Mouse (Mus musculus): Measurements from ENCODE around the gene Khdrbs1.
"Not testable (repeated sequence)": the region's sequence is repeated elsewhere in the genome, so short reads cannot be mapped to it uniquely, and the experiment has no call there.

Khdrbs1 gene

GRCm38 (mm10) chr4:129743494-129743893, 1.4 kb upstream of the Khdrbs1 start:
- peak; percentile 16 for DNase-seq (ENCODE audit: low spot score)

GRCm38 (mm10) chr4:129743010-129743390, 897 bp upstream of the Khdrbs1 start:
- peak; percentile 59 for DNase-seq (ENCODE audit: low spot score)

DNA sequence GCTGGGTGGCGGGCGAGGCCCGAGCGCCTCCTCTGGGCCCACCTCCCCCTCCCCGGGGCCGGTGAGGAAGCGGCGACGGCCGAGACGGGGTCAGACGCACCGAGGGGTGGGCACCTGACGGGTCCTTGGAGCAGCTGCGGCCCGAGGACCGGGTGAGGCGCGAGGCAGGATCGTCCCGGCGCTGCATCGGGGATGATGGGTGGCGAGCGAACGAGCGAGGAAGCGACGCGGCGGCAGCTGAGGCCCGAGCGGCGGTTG, 200 bp downstream of the Khdrbs1 start:
- no peak for DNase-seq (ENCODE audit: low spot score)

DNA sequence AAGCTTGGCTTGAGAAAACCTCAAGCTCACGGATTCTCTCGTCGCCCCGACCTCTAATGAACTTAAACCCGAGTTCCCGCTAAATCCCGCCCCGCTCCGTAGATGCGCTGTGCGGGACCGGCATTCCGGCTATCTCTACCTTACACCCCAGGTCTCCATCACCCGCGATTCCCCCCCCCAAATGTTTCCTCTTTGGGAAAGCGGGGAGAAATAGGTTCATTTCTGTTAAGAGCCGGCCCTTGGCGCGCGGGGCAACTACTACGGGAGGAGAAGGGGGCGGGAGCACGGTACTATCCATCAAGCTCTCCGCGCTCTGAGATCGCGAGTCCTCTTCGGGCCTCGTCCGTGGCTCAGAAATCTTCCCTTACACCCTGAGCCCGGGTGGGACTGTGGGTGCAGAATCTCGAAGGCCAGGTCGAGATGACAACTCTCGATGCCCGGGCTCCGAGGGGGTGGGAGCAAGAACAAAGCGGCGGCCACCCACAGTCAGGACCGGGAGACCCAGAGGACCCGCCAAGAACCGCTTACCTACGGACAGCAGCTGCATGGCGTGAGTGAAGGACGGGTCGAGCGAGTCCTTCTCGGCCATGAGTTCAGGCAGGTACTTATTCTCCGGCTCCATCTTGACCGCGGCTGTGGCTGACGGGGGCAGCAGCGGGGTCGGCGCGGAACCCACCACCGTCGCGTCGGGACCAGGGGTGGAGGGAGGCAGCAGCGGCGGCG, 691 bp downstream of the Khdrbs1 start:
- peak; percentile 58 for DNase-seq (ENCODE audit: low spot score)

DNA sequence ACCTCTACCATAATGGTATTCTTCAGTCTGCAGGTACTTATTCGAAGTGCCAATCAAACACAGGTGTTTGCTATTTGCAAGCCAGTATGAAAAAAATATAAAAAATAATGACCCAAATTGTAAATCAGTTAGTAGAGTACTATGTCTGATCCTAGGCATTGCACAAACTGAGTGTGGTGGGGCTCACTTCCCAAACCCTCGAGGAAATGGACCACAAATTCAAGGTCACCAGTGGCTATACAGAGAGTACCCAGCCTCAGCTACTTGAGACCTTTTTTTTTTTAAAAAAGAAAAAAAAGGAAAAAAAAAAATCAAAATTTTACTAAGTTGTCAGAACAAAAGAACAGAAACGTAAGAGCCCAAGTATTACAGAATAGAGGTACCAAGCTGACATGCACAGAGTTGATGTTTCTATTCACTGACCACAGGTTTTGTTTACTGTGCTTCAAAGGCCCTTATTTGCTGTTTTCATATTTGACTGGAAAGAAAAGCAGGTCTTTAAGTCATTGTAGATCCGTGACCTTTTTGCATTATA, 2.9 kb downstream of the Khdrbs1 start:
- no peak for DNase-seq (ENCODE audit: low spot score)

GRCm38 (mm10) chr4:129736173-129736572, 5.9 kb downstream of the Khdrbs1 start:
- no peak for DNase-seq (ENCODE audit: low spot score)

- not testable (repeated sequence) for DNase-seq (ENCODE audit: low spot score)
These were observed 6.6 kb downstream of the Khdrbs1 start for GRCm38 (mm10) chr4:129735485-129735884.

- DNase-seq (ENCODE audit: low spot score): no peak
These were observed 10.7 kb downstream of the Khdrbs1 start for GRCm38 (mm10) chr4:129731423-129731822.

GRCm38 (mm10) chr4:129716310-129716709, 25.8 kb downstream of the Khdrbs1 start:
- no peak for DNase-seq (ENCODE audit: low spot score)

DNA sequence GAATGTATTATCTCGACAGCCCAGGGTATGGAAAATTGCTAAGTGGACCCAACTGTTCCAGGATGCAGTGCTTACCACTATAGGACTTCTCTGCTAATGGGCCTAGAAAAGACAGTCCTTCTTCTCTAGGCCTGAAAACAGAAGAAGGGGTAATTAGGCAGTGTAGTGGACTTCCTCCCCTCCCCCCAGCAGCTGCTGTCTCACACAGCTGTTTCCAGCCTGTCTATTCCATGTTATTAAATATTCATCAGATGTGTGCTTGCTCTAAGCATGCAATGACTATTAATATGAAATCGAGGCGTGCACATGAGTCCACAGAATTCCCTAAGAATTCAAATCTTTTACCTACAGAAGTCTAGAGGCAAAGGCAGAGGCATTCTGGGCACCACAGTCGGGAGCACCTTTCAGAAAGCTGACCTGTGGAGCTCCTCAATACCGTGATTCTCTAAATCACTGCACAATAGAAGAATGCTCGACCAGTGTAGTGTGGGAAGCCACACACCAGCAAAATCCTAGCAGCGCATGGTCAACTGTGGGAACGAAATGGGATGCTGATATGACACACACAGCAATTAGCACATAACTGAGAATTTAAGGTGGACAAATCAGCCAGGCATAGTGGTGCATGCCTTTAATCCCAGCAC, 32.5 kb downstream of the Khdrbs1 start:
- peak; percentile 69 for DNase-seq (ENCODE audit: low spot score)

DNA sequence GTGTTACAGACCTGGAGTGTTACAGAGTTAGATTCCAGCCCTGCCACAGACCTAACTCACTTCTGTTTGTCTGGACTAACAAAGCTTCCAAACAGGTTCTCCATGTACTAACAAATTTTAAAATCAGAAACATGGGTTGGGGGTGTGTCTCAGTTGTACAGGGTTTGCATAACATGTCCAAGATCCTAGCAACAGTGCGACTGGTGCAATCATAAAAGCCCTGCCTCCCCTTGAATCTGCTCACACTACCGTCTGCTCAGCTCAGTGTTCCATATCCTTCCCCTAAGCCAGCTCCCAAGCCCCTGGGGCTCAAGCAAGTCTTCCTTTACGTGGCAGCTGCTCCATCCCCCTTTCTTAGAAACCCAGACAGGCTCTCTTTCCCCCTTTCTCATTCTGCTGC, 35.4 kb downstream of the Khdrbs1 start:
- no peak for DNase-seq (ENCODE audit: low spot score)

DNA sequence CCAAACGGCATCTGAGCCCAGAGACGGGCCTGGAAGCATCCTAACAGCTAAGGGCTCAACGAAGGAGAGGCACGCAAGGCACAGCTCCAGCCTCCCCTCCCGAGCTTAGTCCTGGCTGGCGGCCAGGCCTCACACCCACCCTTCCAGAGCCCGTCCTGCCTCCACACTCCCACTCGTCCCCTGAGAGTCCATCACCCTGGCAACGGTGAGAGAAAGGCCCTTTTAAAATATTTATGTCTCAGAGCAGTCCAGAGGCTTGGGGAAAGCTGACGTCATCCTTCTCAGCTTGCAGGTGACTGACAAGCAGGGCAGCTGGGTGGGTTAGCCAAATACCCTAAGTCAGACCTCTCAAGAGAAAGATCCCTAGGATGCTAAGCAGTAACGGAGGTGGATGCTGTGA, 39.6 kb downstream of the Khdrbs1 start:
- DNase-seq (ENCODE audit: low spot score): peak; percentile 72

GRCm38 (mm10) chr4:129701503-129702377, 40.4 kb downstream of the Khdrbs1 start:
- DNase-seq (ENCODE audit: low spot score): peak; percentile 94

DNA sequence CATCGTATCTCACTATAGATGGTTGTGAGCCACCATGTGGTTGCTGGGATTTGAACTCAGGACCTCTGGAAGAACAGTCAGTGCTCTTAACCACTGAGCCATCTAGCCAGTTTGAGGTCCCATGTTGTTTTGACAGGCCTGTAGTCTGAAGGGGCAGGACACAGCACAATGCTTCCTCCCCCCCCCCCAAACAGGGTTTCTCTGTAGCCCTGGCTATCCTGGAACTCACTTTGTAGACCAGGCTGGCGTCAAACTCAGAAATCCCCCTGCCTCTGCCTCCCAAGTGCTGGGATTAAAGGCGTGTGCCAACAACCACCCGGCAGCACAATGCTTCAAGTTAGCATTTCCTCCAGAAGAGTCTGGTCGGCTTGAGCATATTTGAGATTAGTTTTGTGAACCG, 41.4 kb downstream of the Khdrbs1 start:
- not testable (repeated sequence) for DNase-seq (ENCODE audit: low spot score)

GRCm38 (mm10) chr4:129700216-129700615, 41.9 kb downstream of the Khdrbs1 start:
- DNase-seq (ENCODE audit: low spot score): no peak

DNA sequence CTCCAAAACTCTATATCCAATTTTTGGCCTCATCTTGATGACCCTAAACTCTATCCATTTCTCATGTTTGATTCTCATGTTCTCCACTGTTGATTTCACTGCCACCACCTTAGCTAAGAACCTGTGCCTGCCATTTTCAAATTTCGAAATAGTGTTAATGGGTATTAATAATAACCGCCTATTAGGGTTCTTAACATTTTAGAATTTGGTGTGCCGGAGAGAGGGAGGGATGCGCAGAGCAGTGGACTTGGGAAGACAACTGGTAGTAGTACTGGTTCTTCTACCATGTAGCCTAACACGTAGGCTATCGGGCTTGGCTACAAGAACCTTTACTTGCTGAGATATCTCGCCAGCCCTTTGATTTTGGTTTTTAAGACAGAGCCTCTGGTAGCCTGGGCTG, 44.9 kb downstream of the Khdrbs1 start:
- no peak for DNase-seq (ENCODE audit: low spot score)

DNA sequence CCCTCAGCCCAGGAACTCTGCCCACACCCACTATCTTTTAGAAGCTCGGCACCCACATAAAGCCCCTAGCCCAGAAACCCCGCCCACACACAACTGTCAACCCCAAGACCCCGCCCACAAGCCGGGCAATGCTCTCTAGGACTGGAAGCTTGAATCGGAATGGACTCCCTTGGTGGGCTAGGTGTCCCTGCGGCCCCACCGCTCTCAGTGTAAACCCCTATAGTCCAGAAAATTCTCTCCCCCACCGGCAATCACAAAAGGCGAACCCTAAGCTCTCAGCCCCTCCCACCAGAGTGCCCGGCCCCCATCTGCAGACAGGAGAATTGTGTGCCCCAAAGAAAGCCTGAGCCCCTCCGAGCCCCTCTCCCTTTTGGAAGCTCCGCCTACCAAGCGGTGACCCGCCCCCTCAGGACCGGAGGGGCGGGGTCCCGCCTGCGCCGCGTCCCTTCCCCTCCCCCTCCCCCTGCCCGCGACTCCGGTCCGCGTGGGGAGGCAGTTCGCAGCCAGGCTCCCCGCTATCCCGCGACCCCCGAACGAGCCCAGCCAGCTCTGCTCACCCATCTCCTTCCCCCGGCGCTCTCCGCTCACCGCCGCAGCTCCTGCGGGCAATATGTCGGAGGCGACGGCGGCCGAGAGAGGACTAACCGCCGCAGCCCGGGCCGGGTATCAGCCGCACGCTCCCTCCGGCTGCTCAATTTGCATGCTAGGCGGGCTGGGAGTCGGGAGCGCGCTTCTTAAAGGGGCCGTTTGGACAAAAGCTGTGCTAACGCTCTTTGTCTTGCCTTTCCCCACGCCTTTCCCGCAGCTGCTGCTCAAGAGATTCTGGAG, 45.7 kb downstream of the Khdrbs1 start, which contains the start of gene Tmem39b:
Tmem39b (minus strand) TSS at position 681 of the 828 bp plus-strand sequence.
- DNase-seq (ENCODE audit: low spot score): peak; percentile 94

DNA sequence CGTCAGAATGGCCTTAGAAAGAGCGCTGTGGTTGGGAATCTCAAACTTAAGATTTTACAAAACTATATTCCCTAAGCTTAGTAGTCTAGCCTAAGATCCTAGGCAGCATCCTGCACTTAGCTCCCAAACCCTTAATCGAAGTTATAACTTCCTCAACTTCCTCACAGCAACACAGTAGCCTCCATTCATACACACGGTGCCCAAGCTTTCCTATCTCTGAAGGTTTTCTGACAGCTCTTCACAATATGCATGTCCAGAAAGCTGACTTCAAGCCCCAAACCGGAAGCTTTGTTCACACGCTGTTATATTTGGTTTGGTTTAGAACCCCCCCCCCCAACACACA, 46.3 kb downstream of the Khdrbs1 start:
- DNase-seq (ENCODE audit: low spot score): no peak

DNA sequence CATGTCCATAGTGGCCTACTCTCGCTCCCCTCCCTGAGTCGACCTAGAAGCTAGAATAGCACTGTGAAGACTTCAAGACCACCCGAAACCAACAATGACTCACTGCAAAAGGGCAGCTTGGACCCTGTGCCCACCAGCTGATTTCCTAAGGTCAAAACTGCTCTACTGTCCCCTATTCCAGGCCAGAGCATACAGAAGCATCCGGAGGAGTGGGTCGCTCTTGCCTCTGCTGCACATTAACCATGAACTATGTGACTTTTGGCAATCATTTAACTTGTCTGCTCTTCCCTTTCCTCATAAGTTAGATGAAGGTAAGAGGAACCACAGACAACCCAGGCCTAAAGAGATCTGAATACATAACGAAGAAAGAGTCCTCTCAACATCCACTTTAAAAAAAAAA, 57.6 kb downstream of the Khdrbs1 start:
- no peak for DNase-seq (ENCODE audit: low spot score)

- no peak for DNase-seq (ENCODE audit: low spot score)
These were observed 58.1 kb downstream of the Khdrbs1 start for GRCm38 (mm10) chr4:129683901-129684493.

GRCm38 (mm10) chr4:129681837-129682236, 60.3 kb downstream of the Khdrbs1 start:
- no peak for DNase-seq (ENCODE audit: low spot score)

All from retina, embryonic 14.5 days (tissue).